Mouse (Mus musculus) retina, embryonic 14.5 days (tissue): ENCODE results near the gene Edc4.

Experiments
- DNase-seq: peaks from one replicate; pipeline ENCODE4 v3.0.0-alpha.2; 2015; ENCODE audit warnings: low spot score

Edc4 gene

DNA sequence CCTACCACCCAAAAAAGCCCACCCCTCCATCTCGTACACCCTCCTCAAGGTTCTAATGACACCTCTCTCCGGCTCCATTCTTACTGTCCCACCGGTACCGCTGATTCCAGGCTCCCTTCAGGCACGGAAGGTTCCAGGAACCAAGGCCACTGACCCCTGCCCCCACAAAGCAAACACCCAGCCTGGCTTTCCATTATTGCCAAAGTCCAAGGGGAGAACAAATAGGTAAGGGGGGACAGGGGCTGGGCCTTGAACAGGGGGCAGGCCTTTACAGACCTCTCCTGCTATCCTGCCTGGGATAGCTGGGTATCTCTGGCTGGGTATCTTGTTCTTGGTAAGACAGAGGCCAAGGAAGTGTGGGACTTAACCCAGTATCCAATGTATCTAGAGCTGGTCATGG, 61.9 kb downstream of the Edc4 start:
- no peak for DNase-seq

DNA sequence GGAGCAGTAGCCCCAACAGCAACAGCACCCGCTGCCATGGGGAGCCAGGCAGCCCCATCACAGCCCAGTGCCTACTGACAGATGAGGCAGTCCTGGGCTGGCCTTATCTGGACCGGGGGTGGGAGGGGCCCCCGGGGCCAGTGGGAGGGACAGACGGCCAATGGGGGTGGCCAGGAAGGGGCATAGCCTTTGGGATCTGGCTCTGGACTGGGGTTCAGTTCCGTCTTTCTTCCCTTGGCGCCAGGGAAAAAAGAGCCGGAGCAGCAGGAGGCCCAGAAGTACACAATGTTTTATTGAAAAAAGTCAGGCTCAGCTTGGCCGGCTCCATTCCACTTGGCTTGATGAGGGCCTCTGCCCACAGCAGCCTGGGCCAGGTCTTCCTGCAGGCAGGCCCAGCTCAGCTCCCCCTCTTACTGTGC, 62.6 kb downstream of the Edc4 start, which contains the start of gene Lcat:
Lcat (minus strand) TSS at position 62 of the 419 bp plus-strand sequence.
- no peak for DNase-seq
